Mouse (Mus musculus) adrenal gland (tissue): ENCODE data around the gene Tjp1.

Experiments used
- intact Hi-C: fragments of 180-260 bp; cut with DNase I; formaldehyde crosslinking; loops from one replicate; pipeline ENCODE4 v1.15.1; 2025

Tjp1 gene

GRCm38 (mm10) chr7:65279277-65279676 is 248.3 kb downstream of the Tjp1 start:
- intact Hi-C loops: no loop called here

GRCm38 (mm10) chr7:65275761-65276160 is 251.8 kb downstream of the Tjp1 start:
- intact Hi-C loops: no loop called here

DNA sequence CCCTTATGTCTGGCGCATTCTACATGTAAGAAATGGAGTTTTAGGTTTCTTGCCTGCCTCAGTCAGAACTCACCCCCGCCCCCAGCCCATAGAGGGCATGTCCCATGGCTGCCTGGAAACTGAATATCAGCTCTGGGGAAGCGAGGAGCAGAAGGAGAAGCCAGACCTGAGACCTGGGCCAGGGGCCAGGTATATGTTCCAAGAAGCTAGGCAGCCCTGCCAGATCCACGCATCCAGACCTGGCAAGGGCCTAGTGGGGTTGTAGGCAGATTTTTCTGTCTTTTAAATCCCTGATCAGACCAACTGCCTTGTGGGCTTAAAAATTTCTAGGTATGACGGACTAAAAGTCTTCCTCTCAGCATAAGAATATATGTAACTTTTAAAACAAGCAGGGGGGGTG is 253.4 kb downstream of the Tjp1 start:
- intact Hi-C loops: no loop called here

DNA sequence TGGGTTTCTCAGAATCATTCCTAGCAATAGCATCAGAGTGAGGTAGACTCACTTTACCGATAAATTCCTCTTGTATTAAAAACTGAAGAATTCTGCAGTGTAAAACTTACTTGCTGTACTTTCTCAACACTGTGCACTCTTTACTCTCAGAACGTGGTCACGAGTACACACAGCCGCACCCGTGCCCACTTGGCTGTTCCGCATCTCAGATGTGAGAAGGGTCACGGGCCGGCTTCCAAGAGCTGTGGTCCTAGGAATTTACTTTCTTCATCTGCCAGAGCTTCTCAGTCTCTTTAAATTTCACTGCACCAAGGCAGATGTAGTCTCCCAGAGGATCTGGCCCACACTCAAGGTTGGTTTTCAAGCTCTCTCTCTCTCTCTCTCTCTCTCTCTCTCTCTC is 277.9 kb downstream of the Tjp1 start:
- intact Hi-C loops: no loop called here
